Mouse (Mus musculus) liver, adult 2 months (tissue): ENCODE results near the gene Tgfbr3.

Experiments used
- CTCF ChIP-seq: fragments of 200-500 bp; IDR thresholded peaks from 2 replicates; pipeline ENCODE4 v1.5.1; 2011; ENCODE audit warnings: low read depth, low read length, control low read depth
- POLR2A ChIP-seq: fragments of 200-500 bp; IDR thresholded peaks from 2 replicates; pipeline ENCODE4 v1.6.1; 2011; ENCODE audit warnings: low read length, control low read depth; ENCODE audit not compliant: insufficient read depth; ENCODE audit errors: extremely low read depth

- TF ChIP-seq POLR2A: no peak
- TF ChIP-seq CTCF: no peak
These were observed 215.9 kb downstream of the Tgfbr3 start for GRCm38 (mm10) chr5:107073536-107073935.
